Mouse (Mus musculus) bone marrow macrophage, adult 2 months (primary cell): ENCODE results near the gene Chd5.

Source experiments
- CTCF ChIP-seq: IDR thresholded peaks from 2 replicates; pipeline ENCODE4 v1.5.1; 2012; ENCODE audit warnings: low read depth, mild to moderate bottlenecking, low read length, moderate library complexity
- POLR2A ChIP-seq: IDR thresholded peaks from 2 replicates; pipeline ENCODE4 v1.6.1; 2012; ENCODE audit warnings: mild to moderate bottlenecking, low read depth, low read length, borderline replicate concordance

GRCm38 (mm10) chr4:152294188-152294929 is 44.1 kb upstream of the Chd5 start:
- TF ChIP-seq CTCF: peak; percentile 37; the same call in 1 of the 2 replicates
- TF ChIP-seq POLR2A: no peak
